Mouse (Mus musculus): ENCODE data around the gene Rela. TPM values are rescaled to one million over a fixed set of nuclear protein-coding genes. Genes with fewer than 3 reads are reported as not detected.

The Rela gene
- total RNA-seq, 2 experiments from 2014 or later, result 22.7 to 29.9 TPM

DNA sequence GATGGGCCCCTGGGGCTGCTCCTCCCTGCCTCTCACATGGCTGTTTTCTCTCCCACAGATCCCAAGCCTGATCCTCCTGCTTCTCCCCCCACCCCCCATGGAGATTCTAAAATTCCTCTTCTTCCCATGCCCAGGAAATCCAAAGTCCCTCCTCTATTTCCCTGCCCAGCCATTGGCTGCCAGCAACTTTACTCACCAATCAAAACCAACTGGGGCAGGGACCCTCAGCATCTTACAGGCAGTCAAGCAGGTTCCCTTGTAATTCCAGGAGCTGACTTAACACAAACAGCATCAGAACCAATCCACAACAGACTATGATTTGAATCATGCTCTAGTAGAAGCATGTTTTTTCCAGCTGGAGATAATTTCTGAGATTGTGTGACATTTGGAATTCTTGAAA lies 7.4 kb upstream of the Rela start:
- DNase-seq (ENCODE audit: low spot score), result no peak
- intact Hi-C loops (cut with DNase I), result no loop called here

DNA sequence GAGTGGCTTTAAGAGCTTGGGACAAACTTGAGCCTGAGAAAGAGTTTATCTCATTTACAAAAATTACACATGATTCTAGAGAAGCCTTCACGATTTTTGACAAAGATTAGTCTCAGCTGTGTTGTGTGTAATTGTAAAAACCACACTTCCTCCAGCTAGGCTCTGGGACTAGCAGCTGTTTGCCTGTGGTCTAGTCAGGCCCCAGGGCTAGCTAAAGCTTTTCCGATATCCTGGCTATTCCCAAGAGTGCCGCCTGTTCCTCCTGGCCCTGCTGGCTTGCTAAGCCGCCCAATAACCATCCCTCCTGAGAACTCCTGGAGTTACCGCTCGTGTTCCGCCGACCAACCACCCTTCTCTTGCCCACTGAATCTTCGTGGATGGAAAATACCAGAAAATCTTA lies 5.2 kb upstream of the Rela start:
- DNase-seq (ENCODE audit: low spot score), result no peak
- intact Hi-C loops (cut with DNase I), result no loop called here

DNA sequence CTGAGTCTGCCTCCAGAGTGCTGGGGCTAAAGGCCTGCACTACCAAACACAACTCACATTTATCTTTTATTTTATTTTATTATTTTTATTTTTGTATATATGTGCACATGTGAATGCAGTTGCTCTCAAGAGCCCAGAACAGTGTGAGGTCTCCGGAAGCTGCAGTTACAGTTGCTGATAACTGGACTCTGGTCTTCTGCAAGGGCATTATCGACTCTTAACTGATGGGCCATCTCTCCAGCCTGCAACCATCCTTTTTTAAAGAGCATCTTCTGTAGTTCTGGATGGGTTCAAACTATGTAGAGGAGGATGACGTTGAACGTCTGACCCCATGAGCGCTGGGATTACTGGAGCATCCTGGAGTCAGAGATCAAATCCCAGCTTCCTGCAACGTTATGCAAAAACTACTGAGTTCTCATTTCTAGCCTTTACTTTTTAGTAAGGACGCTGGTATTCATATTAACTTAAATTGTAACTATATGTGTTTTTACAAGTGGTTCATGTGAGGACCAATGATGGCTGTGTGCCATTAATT lies 1.2 kb upstream of the Rela start:
- no peak for DNase-seq (ENCODE audit: low spot score)
- intact Hi-C loops (cut with DNase I), result loop anchor here (2.0 to 5.0 kb wide), 2 partner anchors 27 to 34 kb away; partner anchors contain the start of genes Rnaseh2c and Sipa1

DNA sequence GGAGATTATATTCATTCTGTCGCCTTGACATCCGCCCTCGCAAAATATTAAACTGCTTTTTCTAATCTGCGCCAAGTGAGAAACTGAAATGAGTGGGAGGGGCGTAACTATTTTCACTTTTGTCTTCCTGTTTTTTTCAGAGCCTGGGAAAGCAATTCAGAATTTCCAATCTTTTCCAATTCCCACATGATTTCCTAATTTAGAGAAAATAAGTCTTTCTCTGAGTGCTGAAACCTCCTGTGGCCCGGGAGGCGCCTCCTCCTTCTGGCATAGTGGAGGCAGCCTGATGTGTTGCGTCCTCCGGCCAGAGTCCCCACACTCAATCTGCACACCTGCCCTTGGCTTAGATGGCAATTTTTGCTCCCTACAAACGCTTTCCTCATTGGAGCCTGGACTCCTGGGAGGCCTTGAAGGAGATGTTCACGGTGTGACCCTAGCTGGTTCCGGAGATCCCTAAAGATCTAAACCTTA lies 677 bp upstream of the Rela start:
- intact Hi-C loops (cut with DNase I), result loop anchor here (2.0 to 5.0 kb wide), 2 partner anchors 26 to 34 kb away; partner anchors contain the start of genes Rnaseh2c and Sipa1
- peak; percentile 46 for DNase-seq (ENCODE audit: low spot score)

DNA sequence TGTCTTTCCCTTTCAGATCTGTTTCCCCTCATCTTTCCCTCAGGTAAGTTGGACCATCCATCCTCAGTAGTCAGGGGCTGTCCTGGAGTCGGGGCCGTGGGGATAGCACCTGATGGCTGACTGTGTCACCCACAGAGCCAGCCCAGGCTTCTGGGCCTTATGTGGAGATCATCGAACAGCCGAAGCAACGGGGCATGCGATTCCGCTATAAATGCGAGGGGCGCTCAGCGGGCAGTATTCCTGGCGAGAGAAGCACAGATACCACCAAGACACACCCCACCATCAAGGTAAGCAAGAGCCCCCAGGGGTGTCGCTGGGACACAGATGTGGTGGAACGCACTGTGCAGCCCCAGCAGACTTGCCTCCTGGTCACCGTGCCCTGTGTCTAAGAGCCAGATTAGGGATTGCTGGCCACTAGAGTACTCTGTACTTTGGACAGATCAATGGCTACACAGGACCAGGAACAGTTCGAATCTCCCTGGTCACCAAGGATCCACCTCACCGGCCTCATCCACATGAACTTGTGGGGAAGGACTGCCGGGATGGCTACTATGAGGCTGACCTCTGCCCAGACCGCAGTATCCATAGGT lies 1.2 kb downstream of the Rela start:
- no peak for DNase-seq (ENCODE audit: low spot score)
- intact Hi-C loops (cut with DNase I), result loop anchor here (2.0 to 5.0 kb wide), 2 partner anchors 36 to 54 kb away; partner anchors contain the start of gene Rnaseh2c

DNA sequence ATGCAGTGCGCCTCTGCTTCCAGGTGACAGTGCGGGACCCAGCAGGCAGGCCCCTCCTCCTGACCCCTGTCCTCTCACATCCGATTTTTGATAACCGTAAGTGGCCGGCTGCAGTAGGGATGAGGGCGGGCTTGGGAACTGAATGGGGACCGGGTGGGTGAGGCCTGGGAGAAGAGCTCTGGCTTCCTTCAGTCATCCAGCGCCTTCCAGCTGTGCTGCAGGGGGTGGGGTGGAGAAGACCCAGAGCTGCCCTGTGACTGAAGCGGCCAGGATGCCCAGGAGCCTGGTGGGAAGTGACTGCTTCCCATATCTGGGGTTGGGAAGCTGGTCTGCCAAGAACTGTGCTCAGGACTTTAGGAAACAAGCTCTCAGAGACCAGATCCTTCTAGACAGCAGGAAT lies 3.1 kb downstream of the Rela start:
- intact Hi-C loops (cut with DNase I), result no loop called here
- no peak for DNase-seq (ENCODE audit: low spot score)

DNA sequence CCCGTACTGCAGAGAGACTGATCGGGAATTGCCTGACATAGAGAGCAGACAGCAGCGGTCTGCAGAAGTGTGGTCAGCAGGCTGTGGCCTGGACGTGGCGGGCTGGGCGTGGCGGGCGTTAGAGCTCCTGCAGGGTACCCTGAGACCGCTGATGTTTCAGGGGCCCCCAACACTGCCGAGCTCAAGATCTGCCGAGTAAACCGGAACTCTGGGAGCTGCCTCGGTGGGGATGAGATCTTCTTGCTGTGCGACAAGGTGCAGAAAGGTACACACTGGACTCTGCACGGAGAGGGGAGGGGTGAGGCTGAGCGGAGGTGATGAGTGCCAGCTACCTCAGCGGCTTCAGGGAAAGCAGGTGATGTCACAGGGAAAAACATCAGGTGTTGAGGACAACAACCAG lies 3.7 kb downstream of the Rela start:
- intact Hi-C loops (cut with DNase I), result no loop called here
- DNase-seq (ENCODE audit: low spot score), result no peak

DNA sequence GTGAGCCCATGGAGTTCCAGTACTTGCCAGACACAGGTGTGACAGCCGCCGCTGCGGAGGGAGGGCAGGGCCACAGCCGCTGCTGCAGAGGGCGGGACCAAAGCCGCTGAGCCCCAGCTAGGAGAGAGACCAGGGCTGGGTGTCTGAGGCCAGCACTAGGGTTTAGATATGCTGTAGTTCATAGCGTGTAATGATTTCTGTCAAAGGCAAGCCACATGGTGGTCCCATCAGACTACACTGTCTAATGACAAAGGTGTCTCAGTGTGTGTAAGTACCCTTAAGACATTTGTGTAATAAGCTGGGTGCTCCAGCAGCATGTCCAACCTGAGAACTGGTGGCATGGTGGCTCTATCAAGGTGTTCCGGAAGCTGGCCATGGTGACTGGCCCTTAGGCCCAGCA lies 4.4 kb downstream of the Rela start:
- no peak for DNase-seq (ENCODE audit: low spot score)
- intact Hi-C loops (cut with DNase I), result no loop called here

DNA sequence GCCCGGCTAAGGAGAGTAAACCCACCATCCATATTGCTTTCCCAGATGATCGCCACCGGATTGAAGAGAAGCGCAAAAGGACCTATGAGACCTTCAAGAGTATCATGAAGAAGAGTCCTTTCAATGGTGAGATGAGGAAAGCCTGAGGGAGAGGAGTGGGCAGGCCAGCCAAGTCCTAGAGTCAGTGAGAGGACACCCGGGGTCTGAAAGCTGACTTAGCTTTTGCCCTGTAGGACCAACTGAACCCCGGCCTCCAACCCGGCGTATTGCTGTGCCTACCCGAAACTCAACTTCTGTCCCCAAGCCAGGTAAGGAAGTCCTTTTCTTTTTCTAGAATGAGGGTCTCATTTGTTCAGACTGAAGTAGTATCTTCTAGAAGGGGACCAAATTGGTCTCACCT lies 8.0 kb downstream of the Rela start:
- DNase-seq (ENCODE audit: low spot score), result no peak
- intact Hi-C loops (cut with DNase I), result loop anchor here (5.0 kb wide), 1 partner anchor 82 kb away; the partner anchor contains the start of genes Ehbp1l1 and Fam89b

DNA sequence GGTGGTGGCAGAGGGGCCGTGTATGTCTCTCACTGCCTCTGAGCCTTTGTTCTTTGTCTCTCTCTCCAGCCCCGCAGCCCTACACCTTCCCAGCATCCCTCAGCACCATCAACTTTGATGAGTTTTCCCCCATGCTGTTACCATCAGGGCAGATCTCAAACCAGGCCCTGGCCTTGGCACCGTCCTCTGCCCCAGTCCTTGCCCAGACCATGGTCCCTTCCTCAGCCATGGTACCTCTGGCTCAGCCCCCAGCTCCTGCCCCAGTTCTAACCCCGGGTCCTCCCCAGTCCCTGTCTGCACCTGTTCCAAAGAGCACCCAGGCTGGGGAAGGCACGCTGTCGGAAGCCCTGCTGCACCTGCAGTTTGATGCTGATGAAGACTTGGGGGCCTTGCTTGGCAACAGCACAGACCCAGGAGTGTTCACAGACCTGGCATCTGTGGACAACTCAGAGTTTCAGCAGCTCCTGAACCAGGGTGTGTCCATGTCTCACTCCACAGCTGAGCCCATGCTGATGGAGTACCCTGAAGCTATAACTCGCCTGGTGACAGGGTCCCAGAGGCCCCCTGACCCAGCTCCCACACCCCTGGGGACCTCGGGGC lies 9.5 kb downstream of the Rela start:
- no peak for DNase-seq (ENCODE audit: low spot score)
- intact Hi-C loops (cut with DNase I), result loop anchor here (5.0 kb wide), 1 partner anchor 80 kb away; the partner anchor contains the start of genes Ehbp1l1 and Fam89b

DNA sequence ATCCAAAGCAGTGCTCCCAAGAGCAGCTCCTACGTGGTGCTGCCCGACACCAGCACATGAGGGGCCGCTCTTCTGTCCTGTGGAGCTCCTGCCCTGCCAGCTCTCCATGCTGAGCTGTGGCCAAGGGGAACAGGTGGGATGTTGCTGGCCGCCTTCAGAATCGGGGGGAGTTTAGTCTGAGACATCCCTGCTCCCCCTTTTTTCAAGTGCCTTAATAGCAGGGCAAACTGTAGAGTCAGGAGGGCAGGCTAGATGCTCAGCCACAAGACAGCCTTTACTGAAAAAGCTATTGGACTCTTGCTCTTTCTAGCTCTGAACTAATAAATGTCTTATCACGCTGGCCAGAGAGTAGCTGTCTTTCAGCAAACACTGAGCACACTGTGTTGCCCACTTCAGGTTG lies 10.5 kb downstream of the Rela start:
- DNase-seq (ENCODE audit: low spot score), result no peak
- intact Hi-C loops (cut with DNase I), result loop anchor here (5.0 kb wide), 1 partner anchor 80 kb away; the partner anchor contains the start of genes Ehbp1l1 and Fam89b

DNA sequence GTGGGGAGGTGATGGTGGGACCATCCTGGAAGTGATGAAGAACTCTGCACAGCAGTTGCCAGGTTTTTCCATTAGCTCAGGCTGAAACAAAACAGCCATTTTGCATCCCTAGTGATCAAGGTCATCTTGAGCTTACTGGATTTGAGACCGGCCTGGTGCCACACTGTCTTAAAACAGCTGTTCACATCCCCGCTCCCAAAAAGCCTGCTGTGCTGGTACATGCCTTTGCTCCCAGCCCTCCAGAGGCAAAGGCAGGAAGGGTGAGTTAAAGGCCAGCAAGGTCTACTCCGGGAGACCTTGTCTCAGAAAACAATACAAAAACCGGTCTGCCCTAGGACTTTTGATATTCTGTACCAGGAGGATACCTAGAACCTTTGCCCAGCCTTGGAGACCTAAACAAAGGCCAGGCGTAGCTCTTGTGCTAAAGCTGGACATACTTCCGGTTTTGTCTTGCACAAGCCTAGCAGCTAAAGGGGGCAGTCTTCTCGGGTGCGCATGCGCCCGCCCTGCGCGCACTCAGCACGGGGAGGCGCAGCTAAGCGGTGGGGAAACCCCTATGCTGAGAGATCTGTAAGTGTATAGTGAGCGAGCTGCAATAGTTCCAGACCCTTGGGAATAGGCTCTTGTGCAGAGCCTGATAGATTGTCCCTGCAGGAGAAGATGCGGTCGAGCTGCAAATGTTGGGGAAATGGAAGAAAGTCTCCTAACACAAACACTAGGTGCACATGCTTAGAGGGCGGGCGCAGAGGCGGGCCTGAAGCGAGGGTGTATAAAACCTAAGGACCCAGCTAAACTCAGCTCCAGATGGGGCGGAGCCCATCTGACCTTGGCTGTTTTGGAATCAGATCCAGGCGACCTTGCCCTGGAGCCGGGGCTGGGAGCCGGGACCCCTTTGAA lies 11.4 kb downstream of the Rela start:
- intact Hi-C loops (cut with DNase I), result loop anchor here (5.0 kb wide), 1 partner anchor 79 kb away; the partner anchor contains the start of genes Ehbp1l1 and Fam89b
- DNase-seq (ENCODE audit: low spot score), result peak; percentile 79

DNA sequence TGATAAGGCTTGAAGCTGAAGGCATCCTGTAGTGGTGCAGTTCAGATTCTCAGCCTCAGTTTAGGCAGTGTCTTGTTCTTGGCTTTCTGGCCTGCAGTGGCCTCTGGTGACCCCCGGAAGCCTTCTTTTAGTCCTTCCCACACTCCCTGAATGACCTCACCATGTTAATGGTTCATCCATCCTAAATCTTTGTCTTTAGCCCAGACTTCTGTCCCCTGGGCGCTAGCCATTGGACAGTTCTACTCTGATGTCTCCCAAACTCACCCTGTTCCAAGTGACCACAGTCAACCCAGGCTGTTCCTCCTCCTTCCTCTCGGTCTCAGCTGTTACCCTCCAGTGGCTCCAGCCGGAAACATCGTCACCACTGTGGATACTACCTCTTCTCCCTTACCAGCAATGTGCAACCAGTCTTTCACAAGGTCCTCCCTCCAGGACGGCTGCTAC lies 12.0 kb downstream of the Rela start:
- intact Hi-C loops (cut with DNase I), result loop anchor here (5.0 kb wide), 1 partner anchor 78 kb away; the partner anchor contains the start of genes Ehbp1l1 and Fam89b
- DNase-seq (ENCODE audit: low spot score), result peak; percentile 69

DNA sequence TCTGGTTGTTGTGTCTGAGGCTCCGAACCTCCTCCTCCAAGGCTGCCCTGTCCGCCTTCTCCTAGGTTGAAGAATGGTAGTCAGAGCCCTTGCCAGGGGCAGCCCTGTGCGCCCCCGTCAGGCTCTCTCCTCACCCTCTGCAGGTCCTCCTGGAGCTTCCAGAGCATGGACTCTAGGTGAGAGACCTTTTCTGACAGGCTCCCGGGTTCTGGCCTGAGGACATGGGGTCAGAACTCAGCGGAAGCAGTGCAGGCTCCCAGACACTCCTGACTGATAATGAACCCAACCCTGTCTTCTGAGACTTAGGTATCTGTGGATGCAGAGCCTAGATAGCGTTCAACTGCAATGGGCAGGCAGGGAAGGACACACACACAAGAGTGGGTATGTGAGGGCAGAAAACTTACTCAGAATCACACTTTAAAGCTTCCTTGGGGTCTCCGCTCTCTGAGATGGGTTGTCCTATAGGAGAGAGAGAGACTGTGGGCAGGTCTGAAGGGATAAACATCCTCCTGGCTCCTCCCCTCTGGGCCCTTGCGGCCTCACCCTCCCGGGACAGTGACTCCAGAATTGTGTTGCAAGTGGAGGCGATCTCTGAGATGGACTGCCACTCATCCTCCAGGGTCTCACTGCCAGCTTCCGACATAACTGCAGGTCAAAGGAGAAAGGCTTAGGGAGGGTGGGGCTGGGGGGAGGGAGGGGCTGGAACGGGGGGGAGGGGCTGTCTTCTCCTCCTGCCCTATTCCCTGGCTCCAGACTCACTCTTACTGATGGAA lies 14.4 kb downstream of the Rela start:
- no peak for DNase-seq (ENCODE audit: low spot score)
- intact Hi-C loops (cut with DNase I), result no loop called here

DNA sequence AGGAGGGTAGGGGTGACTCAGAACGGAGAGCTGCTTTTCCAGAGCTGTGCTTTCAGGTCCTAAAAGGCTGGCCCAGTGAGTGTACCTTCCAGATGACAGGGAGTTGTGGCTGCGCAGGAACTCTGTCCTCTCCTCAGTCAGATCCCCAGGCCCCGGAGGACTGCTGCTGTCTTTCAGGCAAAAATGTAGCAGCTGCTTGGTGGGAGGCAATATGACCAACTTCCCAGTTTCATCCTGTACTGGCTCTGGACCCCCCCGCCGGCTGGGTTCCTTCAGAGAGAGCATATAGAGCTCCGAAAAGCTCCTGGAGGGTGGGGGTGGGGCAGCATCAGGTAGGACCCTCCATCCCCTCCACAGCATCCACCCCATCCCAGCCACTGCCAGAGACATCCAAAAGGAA lies 15.3 kb downstream of the Rela start:
- DNase-seq (ENCODE audit: low spot score), result no peak
- intact Hi-C loops (cut with DNase I), result no loop called here

DNA sequence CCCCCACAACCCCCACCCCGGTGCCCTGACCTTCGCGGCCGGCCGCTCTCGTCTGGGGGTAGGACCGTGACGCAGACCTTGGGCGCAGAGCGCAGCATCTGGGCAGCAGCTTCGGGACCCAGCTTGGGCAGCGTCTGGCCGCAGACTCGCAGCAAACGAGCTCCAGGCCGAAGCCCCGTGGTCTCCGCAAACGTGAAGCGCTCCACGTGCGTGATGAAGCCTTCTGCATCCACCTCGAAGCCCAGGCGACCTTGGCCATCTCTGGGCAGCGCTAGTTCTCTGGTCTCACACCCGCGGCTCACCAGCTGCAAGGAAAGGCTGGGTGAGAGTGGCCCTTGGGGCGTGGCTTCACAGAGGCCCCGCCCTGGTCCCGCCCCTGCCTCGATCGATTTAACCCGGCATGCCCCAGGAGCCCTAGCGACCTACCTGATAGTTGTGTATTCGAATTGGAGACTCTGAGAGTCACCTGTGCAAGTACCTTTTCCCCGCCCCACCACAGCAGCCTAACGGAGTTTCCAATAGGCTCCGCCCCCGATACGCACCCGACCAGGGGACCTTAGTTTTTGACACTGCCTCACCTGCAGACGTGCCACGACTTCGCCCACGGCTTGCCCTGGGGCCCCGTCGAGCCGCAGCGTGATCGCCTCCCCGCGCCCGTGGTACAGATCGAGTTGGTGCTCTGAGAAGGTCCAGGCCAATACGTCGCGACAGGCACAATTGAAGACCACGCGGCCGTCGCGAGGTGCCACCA lies 16.9 kb downstream of the Rela start:
- DNase-seq (ENCODE audit: low spot score), result no peak

DNA sequence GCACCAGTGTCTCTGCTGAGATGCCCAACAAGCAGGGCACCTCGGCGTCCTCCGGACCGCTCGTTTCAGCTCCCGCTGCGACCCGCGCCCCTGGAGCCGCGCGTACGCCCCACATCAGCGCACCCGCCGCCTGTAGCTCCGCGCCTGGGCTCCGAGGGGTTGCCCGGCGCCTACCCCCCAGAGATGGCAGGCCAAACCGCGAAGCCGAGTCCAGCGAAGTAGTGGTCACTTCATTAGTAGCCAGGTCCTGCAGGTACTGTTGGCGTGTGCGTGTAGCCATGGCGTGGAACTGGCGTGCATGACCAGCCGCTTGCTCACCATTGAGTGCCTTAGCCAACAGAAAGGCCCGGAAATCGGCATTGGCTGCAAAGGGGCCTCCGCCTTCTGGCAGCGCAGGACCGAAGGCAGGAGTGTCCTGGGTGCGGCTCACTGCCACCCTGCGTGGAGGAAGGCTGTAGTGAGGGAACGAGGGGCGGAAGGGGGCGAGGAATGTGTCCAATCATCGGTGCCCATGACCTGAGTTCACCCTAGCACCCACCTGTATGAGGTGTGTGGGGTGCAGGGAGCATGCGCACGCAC lies 17.5 kb downstream of the Rela start:
- intact Hi-C loops (cut with DNase I), result no loop called here
- no peak for DNase-seq (ENCODE audit: low spot score)

More for the DNA sequence above, 16.9 kb downstream of the Rela start:
- intact Hi-C loops (cut with DNase I), result no loop called here
